Mouse (Mus musculus): ENCODE data around the gene Slain2. TPM values are rescaled to one million over a fixed set of nuclear protein-coding genes. Genes with fewer than 3 reads are reported as not detected.
"Not testable (repeated sequence)": the region's sequence is repeated elsewhere in the genome, so short reads cannot be mapped to it uniquely, and the experiment has no call there.

Gene Slain2
- polyA plus RNA-seq, 1 experiment from 2014 or later: 24.0 TPM

DNA sequence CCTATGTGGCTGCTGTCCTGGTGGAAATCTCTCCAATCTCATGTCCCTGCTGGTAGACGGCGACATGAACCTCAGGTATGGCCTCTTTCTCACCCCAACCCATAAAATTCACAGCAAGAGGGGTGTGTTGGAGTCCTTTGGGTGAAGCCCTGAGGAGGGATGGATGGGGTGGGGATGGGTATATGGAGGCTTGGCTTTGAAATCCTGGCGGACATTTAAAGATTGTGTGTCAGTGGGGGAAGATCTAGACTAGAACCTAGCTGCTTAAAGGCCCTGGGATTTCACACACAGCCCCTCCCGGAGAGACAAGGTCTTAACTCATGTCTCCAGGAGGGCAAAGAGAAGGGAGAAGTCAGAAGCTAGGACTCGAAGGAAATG is 93.5 kb downstream of the Slain2 start:
- Histone ChIP-seq H3K9ac (ENCODE audit: low read length) (no peak overlapping the region), H3K4me2 (ENCODE audit: low read depth, low read length) (peak overlapping the region; percentile 72; the same call in 1 of the 2 replicates), H3K9me3 (replicated peaks; ENCODE audit: control insufficient read depth, low read length) (no peaks in the 10 kb centered on the region), H3K27me3 (ENCODE audit: control insufficient read depth, insufficient read depth, low read length) (peaks cover 21% of the 10 kb centered on the region), H3K36me3 (ENCODE audit: control insufficient read depth, insufficient read depth) (no peaks in the 10 kb centered on the region), H3K4me1 (ENCODE audit: control insufficient read depth, insufficient read depth, low read length) (no peaks in the 10 kb centered on the region; the same call in 1 of the 2 replicates), H3K4me3 (ENCODE audit: low read length) (peak overlapping the region; percentile 52), H3K27ac (ENCODE audit: low read length) (no peak overlapping the region)
- WGBS: 41% methylated on average over 5 of the region's 5 CpGs
- ATAC-seq (replicated peaks; ENCODE audit: extremely low read depth, insufficient read depth, low FRiP score): no peak

- not testable (repeated sequence) for H3K4me3 ChIP-seq (ENCODE audit: low read length); ATAC-seq (replicated peaks; ENCODE audit: extremely low read depth, insufficient read depth, low FRiP score); H3K9me3 ChIP-seq (replicated peaks; ENCODE audit: control insufficient read depth, low read length); H3K27ac ChIP-seq (ENCODE audit: low read length); H3K36me3 ChIP-seq (ENCODE audit: control insufficient read depth, insufficient read depth); H3K4me2 ChIP-seq (ENCODE audit: low read depth, low read length); H3K4me1 ChIP-seq (ENCODE audit: control insufficient read depth, insufficient read depth, low read length); H3K9ac ChIP-seq (ENCODE audit: low read length)
- peaks cover 23% of the 10 kb centered on the region for H3K27me3 ChIP-seq (ENCODE audit: control insufficient read depth, insufficient read depth, low read length)
- 38% methylated on average over 8 of the region's 8 CpGs for WGBS
Measured at GRCm38 (mm10) chr5:73008230-73008629, 94.1 kb downstream of the Slain2 start.

DNA sequence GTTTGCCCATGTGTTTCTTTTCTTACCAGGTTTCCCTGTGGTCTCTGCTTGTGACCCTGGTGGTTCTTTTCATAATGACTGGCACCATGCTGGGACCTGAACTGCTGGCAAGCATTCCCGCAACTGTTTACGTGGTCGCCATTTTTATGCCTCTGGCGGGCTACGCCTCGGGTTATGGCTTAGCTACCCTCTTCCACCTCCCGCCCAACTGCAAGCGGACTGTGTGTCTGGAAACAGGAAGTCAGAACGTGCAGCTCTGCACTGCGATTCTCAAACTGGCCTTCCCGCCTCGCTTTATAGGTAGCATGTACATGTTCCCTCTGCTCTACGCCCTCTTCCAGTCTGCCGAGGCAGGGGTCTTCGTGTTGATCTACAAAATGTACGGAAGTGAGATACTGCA is 97.7 kb downstream of the Slain2 start:
- H3K27ac ChIP-seq (ENCODE audit: low read length); H3K9ac ChIP-seq (ENCODE audit: low read length); ATAC-seq (replicated peaks; ENCODE audit: extremely low read depth, insufficient read depth, low FRiP score); H3K4me3 ChIP-seq (ENCODE audit: low read length); H3K36me3 ChIP-seq (ENCODE audit: control insufficient read depth, insufficient read depth); H3K4me2 ChIP-seq (ENCODE audit: low read depth, low read length); H3K9me3 ChIP-seq (replicated peaks; ENCODE audit: control insufficient read depth, low read length); H3K4me1 ChIP-seq (ENCODE audit: control insufficient read depth, insufficient read depth, low read length): not testable (repeated sequence)
- H3K27me3 ChIP-seq (ENCODE audit: control insufficient read depth, insufficient read depth, low read length): peaks cover 21% of the 10 kb centered on the region
- 89% methylated on average over 15 of the region's 16 CpGs for WGBS

DNA sequence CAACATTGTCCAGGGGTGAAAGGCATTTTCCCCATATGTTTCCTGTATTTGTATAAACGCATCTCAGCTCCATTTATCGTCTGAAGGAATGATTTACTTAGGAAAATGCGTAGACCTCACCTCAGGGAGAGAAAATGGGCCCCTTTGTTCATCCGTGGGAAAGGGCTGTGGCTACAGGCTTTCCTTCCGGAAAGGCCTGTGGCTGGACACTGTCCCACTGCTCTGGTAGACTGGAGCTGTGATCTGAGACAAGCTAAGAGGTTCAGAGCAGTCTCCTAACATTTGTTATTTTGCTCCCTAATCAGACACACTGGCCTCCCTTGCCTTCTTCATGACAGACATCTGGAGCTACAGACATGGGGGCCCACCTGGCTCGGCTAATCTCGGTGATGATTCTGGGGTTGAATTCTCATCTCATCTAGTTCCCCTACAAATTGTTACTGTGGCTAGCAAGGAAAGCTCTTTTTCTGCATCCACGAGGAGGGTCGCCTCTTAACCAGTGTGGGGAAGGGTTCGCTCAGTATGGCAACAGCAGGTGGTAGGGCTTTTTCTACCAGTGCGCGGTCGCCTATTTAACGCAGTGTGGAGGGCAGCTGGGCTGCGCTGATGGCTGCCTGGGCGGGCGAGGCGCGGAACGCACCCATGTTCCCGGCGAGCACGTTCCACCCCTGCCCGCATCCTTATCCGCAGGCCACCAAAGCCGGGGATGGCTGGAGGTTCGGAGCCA is 98.9 kb downstream of the Slain2 start:
- ATAC-seq (replicated peaks; ENCODE audit: extremely low read depth, insufficient read depth, low FRiP score); H3K9me3 ChIP-seq (replicated peaks; ENCODE audit: control insufficient read depth, low read length); H3K4me1 ChIP-seq (ENCODE audit: control insufficient read depth, insufficient read depth, low read length); H3K9ac ChIP-seq (ENCODE audit: low read length); H3K27ac ChIP-seq (ENCODE audit: low read length); H3K36me3 ChIP-seq (ENCODE audit: control insufficient read depth, insufficient read depth): not testable (repeated sequence)
- WGBS: 21% methylated on average over 25 of the region's 27 CpGs
- H3K27me3 ChIP-seq (ENCODE audit: control insufficient read depth, insufficient read depth, low read length): peaks cover 11% of the 10 kb centered on the region
- H3K4me3 ChIP-seq (ENCODE audit: low read length): peak overlapping the region; percentile 53
- peak overlapping the region; percentile 85 for H3K4me2 ChIP-seq (ENCODE audit: low read depth, low read length)

GRCm38 (mm10) chr5:73013611-73014287 is 99.6 kb downstream of the Slain2 start:
- Histone ChIP-seq H3K4me3 (ENCODE audit: low read length) (peak overlapping the region; percentile 53), H3K27me3 (ENCODE audit: control insufficient read depth, insufficient read depth, low read length) (peaks cover 11% of the 10 kb centered on the region), H3K9ac (ENCODE audit: low read length) (peak overlapping the region; percentile 65), H3K4me2 (ENCODE audit: low read depth, low read length) (peak overlapping the region; percentile 85)
- 2% methylated on average over 51 of the region's 65 CpGs for WGBS
- not testable (repeated sequence) for H3K36me3 ChIP-seq (ENCODE audit: control insufficient read depth, insufficient read depth); H3K9me3 ChIP-seq (replicated peaks; ENCODE audit: control insufficient read depth, low read length); ATAC-seq (replicated peaks; ENCODE audit: extremely low read depth, insufficient read depth, low FRiP score); H3K4me1 ChIP-seq (ENCODE audit: control insufficient read depth, insufficient read depth, low read length); H3K27ac ChIP-seq (ENCODE audit: low read length)

DNA sequence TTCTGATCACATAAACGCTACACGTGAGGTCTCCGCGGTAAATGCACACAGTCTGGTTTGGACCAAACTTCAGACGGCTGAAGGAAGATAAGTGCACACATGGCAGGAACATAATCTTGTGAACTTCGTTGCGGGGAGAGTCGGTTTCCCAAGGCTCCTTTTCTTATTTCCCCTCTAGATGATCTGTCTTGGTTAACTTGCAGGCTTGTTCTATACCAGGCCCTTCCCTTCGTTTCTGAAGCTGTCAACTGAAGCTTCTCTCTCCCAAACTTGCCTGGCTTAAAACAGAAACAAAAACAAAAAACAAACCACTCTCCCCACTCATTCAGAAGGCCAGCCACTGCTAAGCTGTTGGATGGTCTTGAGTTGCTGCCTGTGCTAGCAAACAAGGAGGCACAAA is 100.6 kb downstream of the Slain2 start:
- H3K9ac ChIP-seq (ENCODE audit: low read length): no peak overlapping the region
- H3K4me2 ChIP-seq (ENCODE audit: low read depth, low read length): no peak overlapping the region
- no peak for ATAC-seq (replicated peaks; ENCODE audit: extremely low read depth, insufficient read depth, low FRiP score)
- no peak overlapping the region for H3K27ac ChIP-seq (ENCODE audit: low read length)
- WGBS: 60% methylated on average over 9 of the region's 9 CpGs
- H3K4me1 ChIP-seq (ENCODE audit: control insufficient read depth, insufficient read depth, low read length): no peaks in the 10 kb centered on the region
- no peaks in the 10 kb centered on the region for H3K9me3 ChIP-seq (replicated peaks; ENCODE audit: control insufficient read depth, low read length)
- no peaks in the 10 kb centered on the region for H3K36me3 ChIP-seq (ENCODE audit: control insufficient read depth, insufficient read depth)
- peaks cover 11% of the 10 kb centered on the region for H3K27me3 ChIP-seq (ENCODE audit: control insufficient read depth, insufficient read depth, low read length)
- H3K4me3 ChIP-seq (ENCODE audit: low read length): no peak overlapping the region

DNA sequence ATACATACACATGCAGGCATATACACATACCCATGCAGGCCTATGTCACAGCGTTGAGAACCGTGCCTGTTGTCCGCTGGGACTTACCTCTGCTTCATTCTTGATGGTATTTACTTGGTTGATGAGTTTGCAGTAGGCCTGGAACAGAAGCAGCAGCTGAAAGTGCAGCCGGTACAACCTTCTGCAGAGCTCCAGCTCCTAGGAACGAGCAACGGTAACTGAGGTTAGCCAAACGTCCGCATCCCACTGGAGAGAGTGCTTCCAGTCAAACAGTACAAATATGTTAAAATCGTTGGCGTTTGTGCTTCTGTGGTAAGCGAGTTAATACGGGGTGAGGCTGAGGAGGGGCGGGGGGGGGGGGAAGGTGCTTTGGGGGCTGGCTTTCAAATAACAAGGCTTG is 109.7 kb downstream of the Slain2 start:
- no peaks in the 10 kb centered on the region for H3K9me3 ChIP-seq (replicated peaks; ENCODE audit: control insufficient read depth, low read length)
- 0 out of 2 replicates have a peak, but pooled peaks cover under 1% of the 10 kb centered on the region for H3K4me1 ChIP-seq (ENCODE audit: control insufficient read depth, insufficient read depth, low read length)
- ATAC-seq (replicated peaks; ENCODE audit: extremely low read depth, insufficient read depth, low FRiP score): no peak
- peaks cover 19% of the 10 kb centered on the region for H3K36me3 ChIP-seq (ENCODE audit: control insufficient read depth, insufficient read depth)
- no peak overlapping the region for H3K4me2 ChIP-seq (ENCODE audit: low read depth, low read length)
- H3K27me3 ChIP-seq (ENCODE audit: control insufficient read depth, insufficient read depth, low read length): no peaks in the 10 kb centered on the region
- H3K27ac ChIP-seq (ENCODE audit: low read length): no peak overlapping the region
- H3K4me3 ChIP-seq (ENCODE audit: low read length): no peak overlapping the region
- H3K9ac ChIP-seq (ENCODE audit: low read length): no peak overlapping the region
- 92% methylated on average over 13 of the region's 13 CpGs for WGBS

Other genes starting within 250 kb of the Slain2 start
- gene Txk, start 161.5 kb upstream of the Slain2 start, polyA plus RNA-seq (2015; fragmentation: Nextera tagmentation; extraction: Ambion mirVana): 0.56 and 2.0 TPM in 2 replicates
- gene Tec, start 45.8 kb upstream of the Slain2 start, polyA plus RNA-seq (2015; fragmentation: Nextera tagmentation; extraction: Ambion mirVana): 17.9 and 23.0 TPM in 2 replicates
- gene Gm10135, start 60.4 kb downstream of the Slain2 start, polyA plus RNA-seq (2015; fragmentation: Nextera tagmentation; extraction: Ambion mirVana): not detected in 2 replicates
- 0.65 and 0.83 TPM in 2 replicates for gene Slc10a4, start 92.6 kb downstream of the Slain2 start, polyA plus RNA-seq (2015; fragmentation: Nextera tagmentation; extraction: Ambion mirVana)

Data from heart, embryonic 16.5 days (tissue).